Mouse (Mus musculus): ENCODE data around the gene Capn9. TPM values are rescaled to one million over a fixed set of nuclear protein-coding genes. Genes with fewer than 3 reads are reported as not detected.

The Capn9 gene
- total RNA-seq, 2 experiments from 2014 or later: not detected

GRCm38 (mm10) chr8:124634411-124635246 is 58.7 kb downstream of the Capn9 start:
- intact Hi-C loops (cut with DNase I): no loop called here
- DNase-seq: no peak

DNA sequence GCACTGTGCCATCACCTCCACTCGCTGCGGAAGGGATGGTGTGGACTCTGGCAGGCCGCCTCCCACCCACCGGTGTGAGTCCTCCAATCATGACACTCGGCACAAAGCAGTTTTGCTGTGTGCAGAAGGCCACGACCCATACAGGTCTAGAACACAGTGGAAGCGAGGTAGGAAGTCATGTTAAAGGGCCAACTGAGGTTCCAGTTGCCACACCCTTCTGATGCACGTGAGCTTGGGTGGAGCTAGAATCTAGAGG is 59.3 kb downstream of the Capn9 start:
- intact Hi-C loops (cut with DNase I): no loop called here
- DNase-seq: no peak

GRCm38 (mm10) chr8:124641599-124641998 is 65.7 kb downstream of the Capn9 start:
- no peak for DNase-seq
- intact Hi-C loops (cut with DNase I): no loop called here

DNA sequence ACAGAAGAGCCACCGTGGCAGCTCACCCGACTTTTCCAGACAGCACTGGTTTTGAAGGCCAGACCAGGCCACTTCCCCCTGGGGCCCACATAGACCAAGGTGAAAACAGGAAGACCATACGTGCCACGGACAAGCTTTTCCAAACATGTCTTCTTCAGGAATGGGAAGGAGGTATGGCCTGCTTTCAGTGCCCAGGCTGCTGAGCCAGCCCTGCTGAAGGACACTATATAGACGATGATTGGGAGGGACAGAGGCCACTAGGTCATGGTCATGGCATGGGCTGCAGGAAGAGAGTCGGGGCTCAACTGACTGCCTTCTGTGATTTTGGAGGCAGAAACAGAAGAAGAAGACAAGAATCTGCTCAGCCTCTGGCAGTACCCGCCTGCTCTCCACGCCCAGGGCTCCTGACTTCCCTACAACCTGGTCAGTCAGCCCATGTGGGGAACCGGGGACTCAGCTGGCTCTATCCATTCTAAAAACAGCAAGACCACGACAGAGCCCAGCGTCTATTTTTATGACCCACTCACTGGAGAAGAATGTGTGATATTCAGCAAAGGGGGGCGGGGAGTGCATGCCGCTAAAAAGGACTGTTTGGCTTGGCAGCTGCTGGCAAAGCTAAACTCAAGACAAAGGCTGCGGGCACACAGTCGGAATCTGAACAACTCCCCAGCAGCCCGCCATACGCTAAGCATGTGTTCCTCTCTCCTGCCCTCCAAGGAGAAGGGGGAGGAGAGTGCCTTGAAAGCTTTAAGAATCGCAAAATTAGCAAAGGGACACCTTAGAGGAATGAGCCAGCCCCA is 67.8 kb downstream of the Capn9 start:
- DNase-seq: no peak
- intact Hi-C loops (cut with DNase I): no loop called here

DNA sequence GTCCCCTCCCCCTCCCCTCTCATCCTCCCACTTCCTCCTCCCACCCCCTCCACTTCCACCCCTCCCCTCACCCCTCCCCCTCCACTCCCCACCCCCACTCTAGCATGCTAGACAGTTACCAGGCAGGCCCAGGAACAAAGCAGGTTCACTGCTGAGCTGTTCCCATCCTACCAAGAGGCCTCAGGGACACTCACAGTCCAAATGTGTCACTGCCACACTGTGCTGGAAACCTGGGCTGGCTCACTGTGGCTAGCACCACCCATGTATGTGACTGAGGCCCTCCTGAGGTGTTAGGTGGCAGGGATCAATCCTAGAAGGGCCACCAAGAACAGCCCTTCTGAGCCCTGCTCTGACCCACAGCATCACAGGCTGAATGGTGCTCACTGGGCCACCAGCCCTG is 72.4 kb downstream of the Capn9 start:
- intact Hi-C loops (cut with DNase I): no loop called here
- no peak for DNase-seq

GRCm38 (mm10) chr8:124651776-124652175 is 75.9 kb downstream of the Capn9 start:
- intact Hi-C loops (cut with DNase I): no loop called here
- DNase-seq: no peak

- intact Hi-C loops (cut with DNase I): no loop called here
- no peak for DNase-seq
Observed at GRCm38 (mm10) chr8:124652546-124652945, 76.6 kb downstream of the Capn9 start.

GRCm38 (mm10) chr8:124653568-124654475 is 77.9 kb downstream of the Capn9 start:
- intact Hi-C loops (cut with DNase I): no loop called here
- no peak for DNase-seq

DNA sequence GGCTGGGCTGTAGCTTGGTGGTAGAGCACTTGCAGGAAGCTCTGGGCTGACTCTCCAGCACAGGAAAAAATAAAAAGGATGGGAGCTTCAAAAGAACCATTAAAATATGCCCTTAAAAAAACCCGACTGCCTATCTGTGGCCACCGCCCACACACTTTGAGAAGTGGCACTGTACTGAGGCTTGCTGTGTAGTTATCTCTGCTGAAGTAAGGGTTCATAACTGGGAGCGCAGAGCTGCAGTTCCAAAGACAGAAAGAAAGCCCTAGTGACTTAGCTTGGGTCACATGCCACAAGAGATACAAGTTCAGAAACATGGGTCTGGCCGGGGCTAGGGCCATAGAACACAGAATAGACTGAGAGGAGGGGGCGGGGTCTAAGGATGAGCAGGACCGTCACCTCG is 82.0 kb downstream of the Capn9 start:
- intact Hi-C loops (cut with DNase I): loop anchor here (2.0 kb wide), 1 partner anchor 27 kb away; no protein-coding TSS in a partner anchor

GRCm38 (mm10) chr8:124658415-124658814 is 82.5 kb downstream of the Capn9 start:
- no peak for DNase-seq

More for the DNA sequence above, 82.0 kb downstream of the Capn9 start:
- no peak for DNase-seq

GRCm38 (mm10) chr8:124661781-124662180 is 85.9 kb downstream of the Capn9 start:
- intact Hi-C loops (cut with DNase I): no loop called here
- DNase-seq: no peak

More at GRCm38 (mm10) chr8:124658415-124658814, 82.5 kb downstream of the Capn9 start:
- intact Hi-C loops (cut with DNase I): no loop called here

- intact Hi-C loops (cut with DNase I): no loop called here
- no peak for DNase-seq
Observed at GRCm38 (mm10) chr8:124662446-124663111, 86.7 kb downstream of the Capn9 start.

GRCm38 (mm10) chr8:124663112-124663873 is 87.4 kb downstream of the Capn9 start, which contains the start of gene 2310022B05Rik:
Gene 2310022B05Rik, minus strand, starts transcription at chr8:124663369.
- DNase-seq: peak; percentile 78 to 84
- intact Hi-C loops (cut with DNase I): no loop called here

- intact Hi-C loops (cut with DNase I): no loop called here
- DNase-seq: no peak
Observed at GRCm38 (mm10) chr8:124663874-124664230, 87.9 kb downstream of the Capn9 start.

- intact Hi-C loops (cut with DNase I): no loop called here
- no peak for DNase-seq
Observed at GRCm38 (mm10) chr8:124664414-124664813, 88.5 kb downstream of the Capn9 start.

Data from gastrocnemius, postnatal 36 days (tissue).